Mouse (Mus musculus): Measurements from ENCODE around the gene 4930442H23Rik.

The 4930442H23Rik gene

DNA sequence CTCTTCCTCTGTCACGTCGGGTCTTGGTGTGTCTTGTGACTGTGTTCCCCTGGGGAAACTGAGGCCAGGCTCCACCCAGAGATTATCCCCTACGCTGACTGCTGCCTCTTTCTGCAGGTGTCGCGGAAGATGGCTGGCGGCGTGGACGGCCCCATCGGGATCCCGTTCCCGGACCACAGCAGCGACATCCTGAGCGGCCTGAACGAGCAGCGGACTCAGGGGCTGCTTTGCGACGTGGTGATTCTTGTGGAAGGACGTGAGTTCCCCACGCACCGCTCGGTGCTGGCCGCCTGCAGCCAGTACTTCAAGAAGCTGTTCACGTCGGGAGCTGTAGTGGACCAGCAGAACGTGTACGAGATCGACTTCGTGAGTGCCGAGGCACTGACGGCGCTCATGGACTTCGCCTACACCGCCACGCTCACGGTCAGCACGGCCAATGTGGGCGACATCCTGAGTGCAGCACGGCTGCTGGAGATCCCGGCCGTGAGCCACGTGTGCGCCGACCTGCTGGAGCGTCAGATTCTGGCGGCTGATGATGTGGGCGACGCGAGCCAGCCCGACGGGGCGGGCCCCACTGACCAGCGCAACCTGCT is 39.7 kb downstream of the 4930442H23Rik start:
- DNase-seq (ENCODE audit: low spot score) = no peak

DNA sequence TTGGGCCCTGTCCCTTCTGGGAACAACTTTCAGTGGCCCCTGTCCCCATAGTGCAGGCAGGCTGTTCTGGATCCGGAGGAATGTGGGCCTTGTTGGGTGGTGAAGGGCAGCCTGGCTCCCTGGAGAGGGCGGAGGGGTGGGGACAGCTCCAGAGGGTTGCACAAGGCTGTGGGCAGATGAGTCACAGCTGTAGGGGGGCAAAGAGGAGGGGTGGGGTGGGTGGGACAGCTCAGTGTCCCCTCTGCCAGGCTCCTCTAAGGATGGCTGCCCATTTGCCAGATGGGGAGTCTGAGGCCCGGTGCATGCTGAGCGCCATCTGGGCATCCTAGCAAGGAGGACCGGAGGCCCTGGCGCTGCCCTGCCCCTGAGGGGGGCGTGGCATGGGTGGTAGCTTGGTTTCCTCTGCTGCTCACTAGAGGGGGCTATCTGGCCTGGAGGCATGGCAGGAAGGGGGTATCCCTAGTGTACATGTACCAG is 40.5 kb downstream of the 4930442H23Rik start:
- DNase-seq (ENCODE audit: low spot score) = no peak

DNA sequence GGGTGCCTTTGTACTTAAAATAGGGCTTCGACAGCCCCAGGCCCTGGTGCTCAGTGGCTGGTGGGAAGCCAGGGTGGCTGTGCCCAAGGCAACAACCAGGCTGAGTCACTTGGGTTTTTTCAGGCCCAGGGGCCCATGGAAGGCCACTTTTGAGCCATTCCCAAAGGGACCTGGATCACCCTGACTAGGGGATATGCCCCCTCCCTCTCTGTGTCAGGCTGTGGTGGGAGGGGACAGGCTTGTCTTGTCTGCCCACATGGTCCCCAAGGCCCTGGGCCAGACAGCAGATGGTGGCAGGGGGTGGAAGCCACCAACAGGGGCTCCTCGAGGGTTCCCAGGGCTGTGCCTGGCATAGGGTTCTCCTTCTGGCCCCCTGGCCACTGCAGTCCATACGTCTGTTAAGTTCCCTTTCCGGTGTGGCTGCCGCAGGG is 41.1 kb downstream of the 4930442H23Rik start:
- DNase-seq (ENCODE audit: low spot score) = no peak

DNA sequence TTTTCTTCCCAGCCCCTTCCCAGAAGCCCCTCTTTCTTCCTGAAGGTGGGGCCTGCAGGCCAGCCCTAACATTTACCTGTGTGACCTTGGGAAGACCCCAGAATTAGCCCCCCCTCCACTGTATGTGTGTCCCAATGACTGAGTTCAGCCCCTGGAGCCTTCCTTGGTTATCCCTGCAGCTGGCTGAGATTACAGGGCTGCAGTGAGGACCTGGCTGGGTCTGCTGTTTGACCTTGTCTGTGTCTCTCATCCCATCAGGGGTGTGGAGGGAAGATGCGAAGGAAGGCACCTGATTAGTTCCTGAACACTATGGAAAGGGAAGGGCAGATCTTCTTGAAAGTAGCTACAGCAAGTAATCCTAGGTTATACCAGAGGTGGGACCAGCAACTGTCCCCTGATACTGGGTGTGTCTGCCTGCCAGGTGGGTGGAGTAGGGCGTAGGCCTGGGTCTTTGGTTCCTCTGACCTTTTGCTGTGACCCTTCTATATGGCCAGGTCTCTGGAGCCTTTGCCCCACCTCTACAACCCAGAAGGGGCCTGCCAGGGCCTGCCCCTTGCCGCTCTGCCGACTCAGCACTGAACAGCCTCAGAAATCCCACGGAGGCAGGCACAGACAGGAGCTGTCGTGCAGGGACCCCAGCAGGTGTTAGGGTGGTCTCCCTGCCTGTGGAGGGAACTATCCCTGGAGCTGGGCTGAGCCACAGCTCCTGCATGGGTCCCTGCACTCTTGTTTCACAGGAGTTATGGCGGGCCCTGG is 42.0 kb downstream of the 4930442H23Rik start:
- no peak for DNase-seq (ENCODE audit: low spot score)

DNA sequence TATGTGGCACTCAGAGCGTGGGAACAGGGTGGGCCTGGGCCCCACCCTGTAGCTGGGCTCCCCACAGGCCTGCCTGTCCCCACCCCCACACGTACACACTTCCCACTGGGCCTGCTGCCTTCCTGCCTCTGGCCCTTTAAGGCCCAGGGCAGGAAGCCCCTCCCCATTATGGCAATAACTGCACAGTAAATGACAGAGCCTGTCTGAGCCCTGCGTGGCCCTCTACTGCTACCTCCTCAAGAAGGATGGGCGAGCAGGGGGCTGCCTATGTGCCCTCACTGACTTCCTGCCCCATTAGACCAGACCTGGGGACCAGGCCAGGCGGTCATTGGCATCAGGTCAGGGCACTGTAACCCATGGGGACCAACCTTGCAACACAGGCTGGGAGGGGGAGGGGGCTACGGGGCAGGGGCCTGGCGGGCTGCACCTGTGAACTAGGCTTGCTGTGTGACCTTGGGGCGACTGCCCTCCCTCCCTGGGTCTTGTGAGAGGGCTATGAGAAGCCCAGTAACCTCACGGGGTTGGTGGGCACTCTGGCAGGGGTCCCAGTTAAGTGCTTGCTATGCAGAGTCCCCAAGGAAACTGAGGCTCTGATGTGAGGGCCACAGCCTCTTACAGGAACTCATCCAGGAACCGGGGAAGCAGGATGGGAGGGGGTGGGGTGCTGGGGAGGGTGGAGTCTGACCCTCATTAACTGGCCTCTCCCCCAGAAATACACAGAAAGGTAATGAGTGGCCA is 42.8 kb downstream of the 4930442H23Rik start:
- DNase-seq (ENCODE audit: low spot score) = peak; percentile 24

DNA sequence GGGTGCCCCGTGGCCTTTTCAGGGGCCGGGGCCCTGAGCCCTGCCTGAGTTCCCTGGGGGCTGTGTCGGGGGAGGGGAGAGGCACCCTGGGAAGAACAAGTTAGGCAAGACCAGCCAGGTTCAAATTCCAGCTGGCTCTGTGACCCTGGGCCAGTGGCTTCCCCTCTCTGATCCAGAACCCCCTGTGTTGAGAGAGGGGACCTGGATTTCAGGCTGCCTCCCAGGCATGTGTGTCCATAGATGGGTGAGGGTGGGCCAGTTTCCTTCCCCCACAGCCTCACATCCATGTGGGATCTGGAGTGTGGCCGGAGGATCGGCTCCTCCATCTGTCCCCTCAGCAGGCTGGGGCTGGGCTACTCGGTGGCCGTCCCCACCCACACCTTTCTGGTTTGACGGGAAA is 43.6 kb downstream of the 4930442H23Rik start:
- DNase-seq (ENCODE audit: low spot score) = no peak

DNA sequence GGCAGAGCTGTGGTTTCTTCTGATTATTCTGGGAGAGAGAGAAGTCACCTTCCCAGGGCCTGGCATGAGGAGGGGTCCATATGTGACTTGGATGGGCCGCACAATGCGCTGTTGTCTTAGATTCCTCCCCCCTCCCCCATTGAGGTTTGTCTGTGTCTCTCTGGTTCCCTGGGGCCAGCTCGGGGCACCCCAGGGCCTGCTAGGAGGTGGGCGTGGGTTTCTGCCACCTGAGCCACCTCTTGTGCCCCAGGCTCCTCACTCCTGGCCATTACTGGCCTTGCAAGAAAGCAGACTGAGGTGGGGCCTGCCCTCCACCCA is 44.2 kb downstream of the 4930442H23Rik start:
- DNase-seq (ENCODE audit: low spot score) = no peak

DNA sequence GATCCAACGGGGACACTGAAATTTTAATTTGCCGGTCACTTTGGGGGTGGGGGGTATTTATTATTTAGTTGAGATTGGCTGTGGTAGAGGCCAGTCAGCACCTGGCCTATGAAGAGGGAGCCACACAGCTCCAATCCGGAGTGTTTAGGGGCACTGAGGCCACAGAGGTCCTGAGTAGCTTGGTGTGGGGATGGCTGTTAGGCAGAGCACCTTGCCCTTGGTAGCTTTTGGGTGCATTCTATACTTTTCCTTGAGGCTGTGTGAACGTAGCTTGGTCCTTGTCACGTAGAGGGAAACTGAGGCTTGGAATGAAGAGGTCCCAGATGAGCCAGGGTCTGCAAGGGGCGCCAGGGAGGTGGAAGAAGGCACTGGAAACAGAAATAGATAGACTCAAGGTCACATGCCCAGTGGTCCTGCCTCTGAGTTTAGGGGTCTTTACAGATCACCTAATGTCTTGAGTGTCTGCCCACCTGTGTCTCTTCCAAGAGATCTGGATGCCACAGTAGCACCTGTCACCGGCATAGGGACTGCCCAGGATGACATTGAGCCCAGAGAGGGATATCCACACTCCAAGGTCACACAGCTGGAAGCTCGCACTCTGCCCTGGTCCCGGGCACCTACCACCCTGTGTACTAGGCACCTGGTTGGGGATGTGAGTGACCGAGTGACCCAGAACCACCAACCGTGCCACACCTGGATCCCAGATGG is 44.7 kb downstream of the 4930442H23Rik start:
- DNase-seq (ENCODE audit: low spot score) = no peak

DNA sequence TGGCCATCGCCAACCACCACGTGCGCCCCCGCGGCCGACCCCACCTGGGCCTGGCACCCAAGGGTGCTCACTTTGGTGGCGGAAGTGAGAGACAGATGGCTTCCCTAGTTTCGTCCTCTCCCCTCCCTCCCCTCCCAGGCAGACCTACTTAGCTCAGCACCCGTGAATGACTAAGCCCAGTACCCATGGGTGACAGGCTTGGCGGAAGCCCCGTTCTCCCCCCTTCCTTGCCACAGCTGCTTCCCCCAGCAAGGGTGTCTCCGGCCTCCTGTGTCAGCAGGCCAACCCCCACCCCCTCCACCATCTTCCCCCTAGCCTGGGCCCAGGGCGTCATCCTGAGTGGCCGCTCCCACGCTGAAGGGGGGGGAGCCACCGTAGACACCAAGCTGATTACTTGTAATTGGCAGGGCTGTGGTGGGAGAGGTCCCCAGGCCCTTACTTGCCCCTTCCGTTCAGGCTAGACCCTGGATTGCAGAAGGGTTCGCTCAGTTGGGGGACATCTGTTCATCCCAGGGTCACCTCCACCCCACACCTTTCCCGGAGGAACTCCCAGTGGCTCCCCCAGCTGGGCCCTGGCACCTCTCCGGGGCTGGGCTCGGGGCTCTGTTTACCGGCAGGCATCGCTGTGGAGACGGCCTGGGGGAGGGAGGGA is 45.4 kb downstream of the 4930442H23Rik start:
- peak; percentile 70 for DNase-seq (ENCODE audit: low spot score)

DNA sequence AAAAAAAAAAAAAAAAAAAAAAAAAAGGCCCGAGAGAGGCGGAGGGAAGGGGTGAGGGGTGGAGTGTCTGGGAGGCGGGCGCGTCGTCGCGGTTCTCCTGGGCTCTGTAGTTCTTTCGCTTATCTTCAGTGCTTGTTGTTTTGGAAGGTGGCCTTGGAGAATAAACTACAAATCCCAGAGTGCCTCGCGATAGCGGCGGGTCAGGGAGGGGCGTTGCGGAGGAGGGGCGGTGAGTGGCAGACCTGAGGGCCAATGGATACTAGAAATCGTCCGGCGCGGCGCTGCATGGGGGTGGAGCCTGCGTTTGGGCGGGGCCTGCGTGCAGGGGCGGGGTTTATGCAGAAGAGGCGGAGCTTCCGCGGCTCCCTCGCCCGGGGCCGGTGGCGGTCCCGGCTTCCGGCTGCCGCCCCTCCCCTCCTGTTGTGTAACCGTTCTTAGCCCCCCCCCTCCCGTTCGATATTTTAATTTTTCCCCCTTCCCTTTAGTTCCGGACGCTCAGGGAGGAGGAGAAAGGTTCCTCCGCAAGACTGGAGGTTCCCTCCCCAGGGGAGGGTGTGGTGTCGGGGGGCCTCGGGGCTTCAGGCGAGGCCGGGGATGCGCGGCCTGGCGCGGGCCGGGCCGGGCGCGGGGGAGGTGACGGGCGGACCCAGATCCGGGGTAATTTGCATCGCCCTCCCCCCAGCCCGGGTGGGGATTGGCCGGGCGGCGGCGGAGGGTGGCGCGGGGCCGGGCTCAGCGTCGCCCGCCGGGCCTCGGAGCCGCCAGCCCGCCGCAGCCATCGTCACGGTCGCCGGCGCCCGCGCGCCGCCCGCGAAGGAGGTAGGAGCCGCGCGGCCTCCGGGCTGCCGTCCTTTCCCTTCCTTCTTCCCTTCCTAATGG is 46.2 kb downstream of the 4930442H23Rik start:
- DNase-seq (ENCODE audit: low spot score) = peak; percentile 100

DNA sequence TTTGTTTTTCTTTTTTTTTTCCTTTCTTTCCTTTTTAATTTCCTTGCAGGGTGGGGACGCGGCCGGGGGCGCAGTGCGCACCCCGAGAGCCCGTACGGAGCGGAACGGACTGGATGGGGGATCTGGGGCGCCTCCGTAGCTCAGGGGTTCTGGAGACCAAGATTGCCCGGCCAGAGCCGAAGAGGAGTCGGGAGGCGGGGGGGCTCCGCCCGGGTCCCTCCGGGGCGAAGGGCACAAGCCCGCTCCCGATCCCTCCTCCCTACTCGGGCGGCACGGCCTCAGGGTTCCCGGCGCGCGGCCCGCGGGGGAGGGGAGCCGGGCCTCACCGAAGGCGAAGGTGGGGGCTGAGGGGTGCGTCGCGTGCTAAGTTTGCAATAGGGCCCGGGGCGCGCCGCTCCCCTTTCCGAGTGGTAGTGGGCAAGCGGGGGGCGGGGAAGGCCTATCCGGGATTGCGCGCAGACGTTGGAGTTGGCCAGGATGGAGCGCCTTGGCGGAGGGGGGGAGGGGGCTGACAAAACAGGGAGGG is 46.9 kb downstream of the 4930442H23Rik start:
- DNase-seq (ENCODE audit: low spot score) = peak; percentile 70

DNA sequence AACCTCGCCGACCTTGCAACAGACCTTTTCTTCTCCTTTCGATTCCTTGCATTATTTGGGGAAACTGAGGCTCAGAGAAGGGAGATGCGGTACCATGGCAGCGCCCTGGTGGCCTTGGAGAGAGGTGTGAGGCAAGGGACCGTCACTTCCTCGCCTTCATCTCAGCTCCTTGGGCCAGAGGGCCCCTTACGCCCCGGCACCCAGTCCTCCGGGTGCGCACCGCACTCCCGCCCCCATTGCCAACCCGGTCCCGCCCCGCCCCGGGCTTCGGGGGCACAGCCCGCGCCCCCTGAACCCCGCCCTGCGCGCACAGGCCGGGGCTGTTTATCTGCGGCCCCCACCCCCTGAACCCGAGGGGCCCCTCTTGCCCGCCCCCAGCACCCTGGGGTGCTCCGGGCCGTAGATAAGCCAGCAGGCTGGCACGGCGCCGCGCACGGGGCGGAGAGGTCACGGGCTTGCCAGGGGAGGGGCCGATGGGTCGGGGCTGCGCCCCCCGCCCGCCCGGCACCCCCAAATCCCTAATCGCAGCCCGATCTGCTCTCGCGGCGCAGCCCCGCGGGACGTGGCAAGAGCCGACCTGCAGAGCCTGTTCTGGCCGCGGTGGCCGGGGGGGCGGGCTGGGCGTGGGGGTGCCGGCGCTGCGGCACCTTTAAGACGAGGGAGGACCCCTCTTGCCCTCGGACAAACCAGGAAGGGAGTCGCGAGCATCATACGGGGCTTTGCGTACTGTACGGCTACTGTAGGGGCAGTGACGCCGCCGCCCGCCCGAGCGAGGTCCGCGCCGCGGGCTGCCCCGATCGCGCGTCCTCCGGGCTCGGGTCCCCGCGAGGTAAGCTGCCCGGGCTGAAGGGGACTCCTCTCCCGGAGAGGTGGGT is 47.6 kb downstream of the 4930442H23Rik start:
- peak; percentile 35 for DNase-seq (ENCODE audit: low spot score)

DNA sequence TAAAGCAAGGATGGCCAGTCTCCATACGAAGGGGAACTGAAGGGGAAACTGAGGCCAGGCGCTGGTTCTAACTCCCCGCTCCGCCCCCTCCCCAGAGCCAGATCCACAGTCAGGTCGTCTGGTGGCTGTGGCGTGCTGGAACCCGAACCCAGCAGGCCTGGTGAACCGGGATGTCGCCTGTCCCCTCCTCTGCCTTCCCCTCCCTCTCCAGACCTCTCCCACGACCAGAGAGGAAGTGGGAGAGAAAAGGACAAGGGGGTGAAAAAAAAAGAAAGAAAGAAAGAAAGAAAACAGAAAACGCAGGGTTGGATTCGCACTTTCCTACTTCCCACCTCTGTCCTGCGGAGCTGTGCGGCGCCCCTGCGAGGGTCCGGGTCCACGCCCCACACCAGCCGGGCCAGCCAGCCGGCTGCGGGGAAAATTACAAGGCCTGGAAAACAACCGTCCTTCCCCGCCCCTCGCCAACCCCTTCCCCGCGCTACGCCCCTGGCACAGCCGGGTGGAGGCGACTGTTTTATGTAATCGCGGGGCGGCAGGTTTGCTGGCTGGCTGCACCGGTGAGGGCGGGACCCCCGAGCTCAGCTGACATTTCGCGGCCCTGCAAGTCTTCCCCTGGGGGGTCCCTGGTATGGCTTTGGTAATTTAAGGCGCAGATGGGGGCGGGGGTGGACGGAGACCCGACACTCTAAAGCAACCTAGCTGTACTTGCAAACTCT is 48.5 kb downstream of the 4930442H23Rik start, which contains the start of gene Zbtb7a:
Gene Zbtb7a, plus strand, starts transcription at position 255 of the 716 bp plus-strand sequence.
- DNase-seq (ENCODE audit: low spot score) = peak; percentile 15

DNA sequence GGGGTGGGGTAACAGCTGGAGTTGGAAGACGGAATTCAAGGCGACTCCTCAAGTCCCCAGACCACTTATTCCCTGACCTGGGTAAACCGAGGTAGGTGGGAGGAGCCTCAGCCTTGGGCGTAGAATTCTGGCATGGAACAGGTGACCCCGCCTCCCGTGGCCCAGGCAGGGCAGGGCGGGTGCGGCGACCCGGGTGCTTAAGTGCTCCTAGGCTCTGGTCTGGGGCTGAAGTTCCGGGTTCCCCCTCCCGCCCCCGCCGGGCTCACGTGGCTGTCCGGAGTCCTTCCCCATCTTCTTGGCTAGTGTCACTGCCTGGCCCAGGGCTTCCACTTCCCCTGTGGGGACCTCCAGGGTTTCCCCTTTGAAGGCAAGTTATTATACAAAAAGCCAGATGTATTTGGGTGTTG is 49.5 kb downstream of the 4930442H23Rik start:
- peak; percentile 39 for DNase-seq (ENCODE audit: low spot score)
